Mouse (Mus musculus): ENCODE measurements around the gene Disp1. TPM values are rescaled to one million over a fixed set of nuclear protein-coding genes. Genes with fewer than 3 reads are reported as not detected.

Gene Disp1
- total and polyA plus RNA-seq, 3 experiments = 3.8 to 10.5 (median 5.0) TPM

DNA sequence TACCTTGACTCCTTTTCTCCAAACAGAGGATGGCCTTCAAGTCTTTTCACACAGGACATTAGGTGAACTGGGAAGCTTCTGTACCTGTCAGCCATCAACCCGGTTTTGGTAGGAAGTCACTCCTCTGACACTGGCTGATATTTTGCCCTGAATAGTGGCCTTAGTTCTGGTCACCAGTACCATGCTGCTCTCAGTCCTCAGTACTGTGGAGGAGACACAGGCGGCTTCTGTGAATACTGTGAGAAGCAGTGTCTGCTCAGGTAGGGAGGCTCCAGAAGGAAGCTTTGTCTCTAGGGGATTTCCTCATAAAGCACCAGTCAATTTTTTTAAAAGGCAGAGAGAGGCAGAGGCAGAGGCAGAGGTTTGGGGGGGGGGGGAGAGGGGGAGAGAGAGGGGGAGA lies 80.0 kb downstream of the Disp1 start:
- Histone ChIP-seq H3K27me3 (ENCODE audit: insufficient read depth, low read length) (no peaks in the 10 kb centered on the region), H3K4me3 (ENCODE audit: low read depth, low read length) (no peak overlapping the region), H3K36me3 (replicated peaks) (peaks cover 11% of the 10 kb centered on the region), H3K4me1 (ENCODE audit: insufficient read depth, low read depth, low read length) (no peaks in the 10 kb centered on the region), H3K9me3 (replicated peaks) (peaks cover 6% of the 10 kb centered on the region)
- TF ChIP-seq TAL1 (conservative IDR thresholded peaks at IDR 0.05; ENCODE audit: low read depth, low read length) (no peak), CTCF (IDR thresholded peaks at IDR 0.05; ENCODE audit: low read depth, low read length) (no peak), POLR2AphosphoS5 (IDR thresholded peaks at IDR 0.05; ENCODE audit: insufficient replicate concordance, low read depth, low read length) (no peak), GATA2 (IDR thresholded peaks at IDR 0.05; ENCODE audit: borderline replicate concordance, low read depth, low read length) (no peak), GATA1 (IDR thresholded peaks at IDR 0.05; ENCODE audit: borderline replicate concordance, low read length) (no peak)
- DNase-seq (ENCODE audit: low spot score) = no peak
- no peak for ATAC-seq (ENCODE audit: extremely low read depth, insufficient number of reproducible peaks, low FRiP score, poor library complexity, severe bottlenecking)

- H3K9me3 ChIP-seq (replicated peaks) = peaks cover 6% of the 10 kb centered on the region
- no peak for DNase-seq (ENCODE audit: low spot score)
- peaks cover 12% of the 10 kb centered on the region for H3K36me3 ChIP-seq (replicated peaks)
Measured at GRCm38 (mm10) chr1:183140511-183141268, 80.6 kb downstream of the Disp1 start.

DNA sequence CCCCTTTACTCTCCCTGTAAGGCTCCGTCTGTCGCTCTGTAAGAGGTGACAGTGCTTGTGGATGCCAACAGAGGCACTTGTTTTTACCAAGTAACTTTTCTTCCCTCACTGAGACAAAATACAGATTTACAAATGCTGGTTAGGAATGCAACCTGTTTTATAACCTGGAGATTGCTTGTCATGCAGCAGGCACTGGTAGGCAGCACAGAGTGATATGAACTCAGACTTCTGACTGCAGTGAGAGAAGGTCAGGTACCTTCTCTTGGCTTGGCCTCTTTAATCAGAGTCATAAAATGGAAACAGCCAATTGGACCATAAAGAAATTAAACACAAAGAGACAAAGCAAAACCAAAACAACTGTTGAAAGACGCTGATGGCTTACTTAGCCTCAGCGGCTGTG lies 83.2 kb downstream of the Disp1 start:
- TF ChIP-seq POLR2AphosphoS5 (IDR thresholded peaks at IDR 0.05; ENCODE audit: insufficient replicate concordance, low read depth, low read length) = no peak
- TF ChIP-seq GATA2 (IDR thresholded peaks at IDR 0.05; ENCODE audit: borderline replicate concordance, low read depth, low read length) = no peak
- Histone ChIP-seq H3K27me3 (ENCODE audit: insufficient read depth, low read length) (no peaks in the 10 kb centered on the region), H3K4me1 (ENCODE audit: insufficient read depth, low read depth, low read length) (peaks cover 10% of the 10 kb centered on the region), H3K4me3 (ENCODE audit: low read depth, low read length) (no peak overlapping the region), H3K36me3 (replicated peaks) (peaks cover 24% of the 10 kb centered on the region), H3K9me3 (replicated peaks) (peaks cover 6% of the 10 kb centered on the region)
- DNase-seq (ENCODE audit: low spot score) (no peak), ATAC-seq (ENCODE audit: extremely low read depth, insufficient number of reproducible peaks, low FRiP score, poor library complexity, severe bottlenecking) (no peak)

More at GRCm38 (mm10) chr1:183140511-183141268, 80.6 kb downstream of the Disp1 start:
- H3K27me3 ChIP-seq (ENCODE audit: insufficient read depth, low read length) = no peaks in the 10 kb centered on the region
- no peak for ATAC-seq (ENCODE audit: extremely low read depth, insufficient number of reproducible peaks, low FRiP score, poor library complexity, severe bottlenecking)
- H3K4me3 ChIP-seq (ENCODE audit: low read depth, low read length) = no peak overlapping the region
- no peaks in the 10 kb centered on the region for H3K4me1 ChIP-seq (ENCODE audit: insufficient read depth, low read depth, low read length)
- TF ChIP-seq TAL1 (conservative IDR thresholded peaks at IDR 0.05; ENCODE audit: low read depth, low read length) = no peak
- no peak for TF ChIP-seq GATA1 (IDR thresholded peaks at IDR 0.05; ENCODE audit: borderline replicate concordance, low read length)
- no peak for TF ChIP-seq POLR2AphosphoS5 (IDR thresholded peaks at IDR 0.05; ENCODE audit: insufficient replicate concordance, low read depth, low read length)
- no peak for TF ChIP-seq GATA2 (IDR thresholded peaks at IDR 0.05; ENCODE audit: borderline replicate concordance, low read depth, low read length)
- no peak for TF ChIP-seq CTCF (IDR thresholded peaks at IDR 0.05; ENCODE audit: low read depth, low read length)

- Histone ChIP-seq H3K9me3 (replicated peaks) (peaks cover 6% of the 10 kb centered on the region), H3K4me1 (ENCODE audit: insufficient read depth, low read depth, low read length) (peaks cover 10% of the 10 kb centered on the region), H3K4me3 (ENCODE audit: low read depth, low read length) (no peak overlapping the region), H3K27me3 (ENCODE audit: insufficient read depth, low read length) (no peaks in the 10 kb centered on the region), H3K36me3 (replicated peaks) (peaks cover 37% of the 10 kb centered on the region)
- DNase-seq (ENCODE audit: low spot score) (no peak), ATAC-seq (ENCODE audit: extremely low read depth, insufficient number of reproducible peaks, low FRiP score, poor library complexity, severe bottlenecking) (no peak; the same call in 1 of the 2 replicates)
- TF ChIP-seq POLR2AphosphoS5 (IDR thresholded peaks at IDR 0.05; ENCODE audit: insufficient replicate concordance, low read depth, low read length) = no peak
- no peak for TF ChIP-seq GATA1 (IDR thresholded peaks at IDR 0.05; ENCODE audit: borderline replicate concordance, low read length)
- no peak for TF ChIP-seq CTCF (IDR thresholded peaks at IDR 0.05; ENCODE audit: low read depth, low read length)
- TF ChIP-seq GATA2 (IDR thresholded peaks at IDR 0.05; ENCODE audit: borderline replicate concordance, low read depth, low read length) = no peak
- no peak for TF ChIP-seq TAL1 (conservative IDR thresholded peaks at IDR 0.05; ENCODE audit: low read depth, low read length)
Measured at GRCm38 (mm10) chr1:183134427-183134826, 86.9 kb downstream of the Disp1 start.

DNA sequence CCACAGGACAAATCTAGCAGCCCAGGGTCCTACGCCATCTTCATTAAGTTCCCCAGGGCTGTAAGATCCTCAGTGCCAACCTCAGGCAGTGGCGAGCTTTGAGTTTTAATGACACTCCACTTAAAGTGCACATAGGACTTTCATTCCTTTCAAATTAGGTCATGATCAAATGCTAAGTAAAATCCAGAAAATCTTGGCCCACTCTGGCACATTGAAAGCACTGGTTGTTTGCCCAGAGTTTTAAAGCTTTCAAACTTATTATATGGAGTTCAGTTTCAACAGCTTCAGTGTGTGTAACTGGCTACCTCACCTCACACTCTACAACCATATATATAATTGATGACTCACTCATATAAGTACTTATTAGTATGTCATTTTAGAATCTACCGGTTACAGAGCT lies 87.9 kb downstream of the Disp1 start:
- peaks cover 10% of the 10 kb centered on the region for H3K4me1 ChIP-seq (ENCODE audit: insufficient read depth, low read depth, low read length)
- DNase-seq (ENCODE audit: low spot score) (no peak), ATAC-seq (ENCODE audit: extremely low read depth, insufficient number of reproducible peaks, low FRiP score, poor library complexity, severe bottlenecking) (no peak)
- TF ChIP-seq GATA1 (IDR thresholded peaks at IDR 0.05; ENCODE audit: borderline replicate concordance, low read length) (no peak), GATA2 (IDR thresholded peaks at IDR 0.05; ENCODE audit: borderline replicate concordance, low read depth, low read length) (no peak), TAL1 (conservative IDR thresholded peaks at IDR 0.05; ENCODE audit: low read depth, low read length) (no peak), CTCF (IDR thresholded peaks at IDR 0.05; ENCODE audit: low read depth, low read length) (no peak), POLR2AphosphoS5 (IDR thresholded peaks at IDR 0.05; ENCODE audit: insufficient replicate concordance, low read depth, low read length) (no peak)
- H3K36me3 ChIP-seq (replicated peaks) = peaks cover 37% of the 10 kb centered on the region
- no peaks in the 10 kb centered on the region for H3K27me3 ChIP-seq (ENCODE audit: insufficient read depth, low read length)
- H3K4me3 ChIP-seq (ENCODE audit: low read depth, low read length) = no peak overlapping the region
- H3K9me3 ChIP-seq (replicated peaks) = peaks cover 6% of the 10 kb centered on the region

GRCm38 (mm10) chr1:183127246-183127645 lies 94.1 kb downstream of the Disp1 start:
- H3K4me1 ChIP-seq (ENCODE audit: insufficient read depth, low read depth, low read length) = no peaks in the 10 kb centered on the region
- ATAC-seq (ENCODE audit: extremely low read depth, insufficient number of reproducible peaks, low FRiP score, poor library complexity, severe bottlenecking) (no peak), DNase-seq (ENCODE audit: low spot score) (no peak)
- no peak overlapping the region for H3K4me3 ChIP-seq (ENCODE audit: low read depth, low read length)
- H3K36me3 ChIP-seq (replicated peaks) = peaks cover 28% of the 10 kb centered on the region
- H3K27me3 ChIP-seq (ENCODE audit: insufficient read depth, low read length) = no peaks in the 10 kb centered on the region
- no peak for TF ChIP-seq POLR2AphosphoS5 (IDR thresholded peaks at IDR 0.05; ENCODE audit: insufficient replicate concordance, low read depth, low read length)
- no peaks in the 10 kb centered on the region for H3K9me3 ChIP-seq (replicated peaks)

All from G1E (cell line).